Mouse (Mus musculus): ENCODE measurements around the gene Phactr2. TPM values are rescaled to one million over a fixed set of nuclear protein-coding genes. Genes with fewer than 3 reads are reported as not detected.

Phactr2 gene
- total RNA-seq, 2 experiments from 2014 or later: 24.6 to 27.1 TPM

- DNase-seq (ENCODE audit: low spot score in 2 of 2): no peak
Measured at GRCm38 (mm10) chr10:13172798-13173221, 301.4 kb downstream of the Phactr2 start.

- no peak for DNase-seq (ENCODE audit: low spot score in 2 of 2)
Measured at GRCm38 (mm10) chr10:13171461-13171860, 302.8 kb downstream of the Phactr2 start.

- DNase-seq (ENCODE audit: low spot score in 2 of 2): peak in 1 of 2 experiments; percentile 17
Measured at GRCm38 (mm10) chr10:13170739-13171448, 303.3 kb downstream of the Phactr2 start.

- DNase-seq (ENCODE audit: low spot score in 2 of 2): no peak
Measured at GRCm38 (mm10) chr10:13168461-13168860, 305.8 kb downstream of the Phactr2 start.

GRCm38 (mm10) chr10:13162031-13162430, 312.2 kb downstream of the Phactr2 start:
- DNase-seq (ENCODE audit: low spot score in 2 of 2): no peak

GRCm38 (mm10) chr10:13160913-13161312, 313.3 kb downstream of the Phactr2 start:
- no peak for DNase-seq (ENCODE audit: low spot score in 2 of 2)

Other genes with a start within 250 kb of the Phactr2 start
- gene Fuca2, start 25.1 kb upstream of the Phactr2 start, total RNA-seq (2021): 10 to 100 TPM; 41.1 to 41.9 TPM
- gene Adat2, start 78.5 kb upstream of the Phactr2 start, total RNA-seq (2021): 10 to 100 TPM in 1 of 2 experiments, 1 to 10 TPM in 1; 9.8 to 11.2 TPM
- 10 to 100 TPM; 26.7 to 31.2 TPM for gene Pex3, start 78.7 kb upstream of the Phactr2 start, total RNA-seq (2021)